Mouse (Mus musculus) MEL (cell line): ENCODE results near the gene Lingo1. TPM values are rescaled to one million over a fixed set of nuclear protein-coding genes. Genes with fewer than 3 reads are reported as not detected.

ENCODE experiments used
- DNase-seq: peaks from one replicate; pipeline ENCODE4 v3.0.0; 2011; ENCODE audit warnings: low read depth, low spot score
- H3K27ac ChIP-seq: 2 replicates; pipeline ENCODE4 v1.5.1; 2012; ENCODE audit warnings: low read depth, mild to moderate bottlenecking, control low read depth, low read length, moderate library complexity; ENCODE audit not compliant: control insufficient read depth
- H3K27me3 ChIP-seq, 2 experiments: fragments of 150-350 bp in 1 of 2; sonication (generic) in 1 of 2; 2 replicates each; pipeline ENCODE4 v1.6.1; 2012; ENCODE audit warnings: low read length in 2 of 2, mild to moderate bottlenecking in 2 of 2, improper control_type of control experiment in 1 of 2, moderate library complexity in 1 of 2; ENCODE audit not compliant: insufficient read depth in 2 of 2, control insufficient read depth in 1 of 2
- H3K36me3 ChIP-seq, 2 experiments: 2 replicates each; pipeline ENCODE4 v1.6.1; 2012 to 2014; ENCODE audit warnings: low read length in 2 of 2, improper control_type of control experiment in 1 of 2, inconsistent platforms in 1 of 2, mild to moderate bottlenecking in 1 of 2; ENCODE audit not compliant: insufficient read depth in 2 of 2, control insufficient read depth in 1 of 2
- H3K4me1 ChIP-seq, 2 experiments: fragments of 150-350 bp in 1 of 2; sonication (generic) in 1 of 2; 2 replicates each; pipeline ENCODE4 v1.6.1; 2012; ENCODE audit warnings: low read length in 2 of 2, improper control_type of control experiment in 1 of 2, mild to moderate bottlenecking in 1 of 2; ENCODE audit not compliant: insufficient read depth in 2 of 2, control insufficient read depth in 1 of 2
- H3K4me3 ChIP-seq, 2 experiments: fragments of 150-350 bp in 1 of 2; sonication (generic) in 1 of 2; 2 replicates each; pipeline ENCODE4 v1.5.1; 2012; ENCODE audit warnings: low read depth in 2 of 2, low read length in 2 of 2, mild to moderate bottlenecking in 2 of 2, moderate library complexity in 2 of 2, control low read depth in 1 of 2, improper control_type of control experiment in 1 of 2; ENCODE audit not compliant: control insufficient read depth in 1 of 2, insufficient read depth in 1 of 2
- H3K79me2 ChIP-seq: 2 replicates; pipeline ENCODE4 v1.6.1; 2012; ENCODE audit warnings: mild to moderate bottlenecking, low read length, moderate library complexity; ENCODE audit not compliant: control insufficient read depth, poor library complexity, insufficient read depth
- H3K9ac ChIP-seq: 2 replicates; pipeline ENCODE4 v1.6.1; 2012; ENCODE audit warnings: low read depth, mild to moderate bottlenecking, control low read depth, low read length, moderate library complexity; ENCODE audit not compliant: control insufficient read depth, poor library complexity, severe bottlenecking
- H3K9me3 ChIP-seq: fragments of 150-350 bp; sonication (generic); replicated peaks from 2 replicates; pipeline ENCODE4 v1.6.1; 2012; ENCODE audit warnings: mild to moderate bottlenecking, low read length, improper control_type of control experiment, moderate library complexity; ENCODE audit not compliant: insufficient read depth
- BHLHE40 ChIP-seq: IDR thresholded peaks from 2 replicates; pipeline ENCODE4 v1.6.1; 2012; ENCODE audit warnings: low read depth, mild to moderate bottlenecking, inconsistent platforms, low read length, improper control_type of control experiment, borderline replicate concordance
- CHD2 ChIP-seq: IDR thresholded peaks from 2 replicates; pipeline ENCODE4 v1.6.1; 2011; ENCODE audit warnings: low read length, improper control_type of control experiment
- GABPA ChIP-seq: IDR thresholded peaks from 2 replicates; pipeline ENCODE4 v1.6.1; 2012; ENCODE audit warnings: low read depth, mild to moderate bottlenecking, inconsistent platforms, low read length, improper control_type of control experiment, moderate library complexity
- KAT2A ChIP-seq: conservative IDR thresholded peaks from 2 replicates; pipeline ENCODE4 v1.6.1; 2012; ENCODE audit warnings: low read depth, low read length, improper control_type of control experiment, inconsistent platforms
- MAFK ChIP-seq: IDR thresholded peaks from 2 replicates; pipeline ENCODE4 v1.6.1; 2011; ENCODE audit warnings: low read depth, mild to moderate bottlenecking, low read length, improper control_type of control experiment, borderline replicate concordance
- MAZ ChIP-seq: IDR thresholded peaks from 2 replicates; pipeline ENCODE4 v1.6.1; 2012; ENCODE audit warnings: low read depth, mild to moderate bottlenecking, inconsistent platforms, low read length, improper control_type of control experiment
- MEF2A ChIP-seq: IDR thresholded peaks from 2 replicates; pipeline ENCODE4 v1.6.1; 2014; ENCODE audit warnings: low read depth, mild to moderate bottlenecking, inconsistent platforms, low read length, improper control_type of control experiment; ENCODE audit not compliant: poor library complexity, insufficient replicate concordance, severe bottlenecking; ENCODE audit errors: extremely low read depth
- POLR2AphosphoS5 ChIP-seq: IDR thresholded peaks from 2 replicates; pipeline ENCODE4 v1.6.1; 2012; ENCODE audit warnings: low read depth, borderline replicate concordance, mild to moderate bottlenecking, inconsistent platforms, low read length, moderate library complexity, mixed read lengths
- SMC3 ChIP-seq: IDR thresholded peaks from 2 replicates; pipeline ENCODE4 v1.6.1; 2011; ENCODE audit warnings: low read depth, low read length, improper control_type of control experiment
- ZNF384 ChIP-seq: IDR thresholded peaks from 2 replicates; pipeline ENCODE4 v1.6.1; 2012; ENCODE audit warnings: low read depth, mild to moderate bottlenecking, inconsistent platforms, low read length, improper control_type of control experiment
- polyA plus RNA-seq, 2 experiments: library from polyadenylated mRNA; stranded (reverse) in 1 of 2; unstranded in 1 of 2; fragments of >175 nt in 1 of 2; fragments of >200 nt in 1 of 2; gene quantifications; 2 replicates each; pipeline versions ENCODE4 v1.2.1 to v1.2.4; 2012; ENCODE audit warnings: low replicate concordance in 2 of 2, low read depth in 1 of 2; ENCODE audit not compliant: insufficient read length in 2 of 2, insufficient read depth in 1 of 2, missing spikeins in 1 of 2
- total RNA-seq: library from RNA; depleted of rRNA; stranded (reverse); fragments of 300-350 nt; gene quantifications from 2 replicates; pipeline ENCODE4 v1.2.3, GENCODE M21; 2012

Lingo1 gene
- total and polyA plus RNA-seq, 3 experiments: not detected

GRCm38 (mm10) chr9:56687490-56687889, 108.8 kb downstream of the Lingo1 start:
- no peak overlapping the region for H3K4me3 ChIP-seq
- H3K79me2 ChIP-seq: no peaks in the 10 kb centered on the region
- TF ChIP-seq GABPA: no peak
- no peak for TF ChIP-seq POLR2AphosphoS5
- no peak for TF ChIP-seq KAT2A
- H3K27me3 ChIP-seq: peaks cover 0 to 8% of the 10 kb centered on the region in 2 experiments; a peak in 2 of 4 replicates
- H3K9me3 ChIP-seq: no peaks in the 10 kb centered on the region
- no peak overlapping the region for H3K9ac ChIP-seq
- no peaks in the 10 kb centered on the region for H3K4me1 ChIP-seq
- DNase-seq: no peak
- H3K36me3 ChIP-seq: no peaks in the 10 kb centered on the region
- no peak overlapping the region for H3K27ac ChIP-seq

GRCm38 (mm10) chr9:56687145-56687477, 109.2 kb downstream of the Lingo1 start:
- no peak overlapping the region for H3K4me3 ChIP-seq
- peaks cover 0 to 8% of the 10 kb centered on the region in 2 experiments; a peak in 2 of 4 replicates for H3K27me3 ChIP-seq
- no peaks in the 10 kb centered on the region for H3K4me1 ChIP-seq
- H3K9ac ChIP-seq: no peak overlapping the region
- no peak for TF ChIP-seq MAFK
- H3K79me2 ChIP-seq: no peaks in the 10 kb centered on the region
- no peak for DNase-seq
- no peaks in the 10 kb centered on the region for H3K9me3 ChIP-seq
- no peak overlapping the region for H3K27ac ChIP-seq
- H3K36me3 ChIP-seq: no peaks in the 10 kb centered on the region

DNA sequence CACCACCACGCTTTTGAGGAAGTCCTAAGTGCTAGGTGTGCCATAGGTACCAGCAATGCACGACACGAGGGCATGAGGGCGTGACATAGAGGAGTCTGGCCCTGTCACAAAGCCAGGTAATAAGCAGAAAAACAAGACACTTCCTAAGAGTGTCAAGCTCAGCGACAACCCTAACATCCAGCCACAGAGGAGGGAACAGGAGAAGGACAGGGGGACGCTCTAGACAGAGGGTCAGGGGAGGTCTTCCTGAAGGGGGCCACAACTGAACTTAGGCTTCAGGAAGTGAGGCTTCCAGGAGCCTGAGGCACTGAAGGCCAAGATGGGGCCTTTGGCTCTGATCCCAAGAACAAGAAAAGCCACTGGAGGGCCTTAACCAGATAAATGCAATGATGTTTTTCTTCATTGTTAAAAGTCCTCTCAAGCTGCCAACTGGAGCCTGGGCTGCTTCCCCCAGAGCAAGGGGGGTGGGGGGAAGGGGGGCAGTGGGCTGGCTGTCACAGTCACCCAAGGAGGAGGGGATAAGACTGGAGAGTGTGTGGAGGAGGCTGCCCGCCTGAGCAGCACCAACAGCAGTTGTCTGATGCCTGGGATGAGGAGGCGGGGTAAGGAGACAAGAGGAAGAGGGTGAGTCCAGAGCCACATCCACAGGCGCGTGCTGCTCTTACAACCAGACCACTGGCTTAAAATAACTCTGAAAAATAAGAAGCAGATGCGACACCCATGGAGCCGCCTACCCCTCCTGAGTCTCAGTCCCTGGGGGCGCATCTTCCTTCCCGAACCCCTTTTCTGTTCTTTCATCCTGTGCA, 109.7 kb downstream of the Lingo1 start:
- H3K27me3 ChIP-seq: peaks cover 0 to 8% of the 10 kb centered on the region in 2 experiments; a peak in 2 of 4 replicates
- H3K9ac ChIP-seq: no peak overlapping the region
- no peak for DNase-seq
- no peaks in the 10 kb centered on the region for H3K4me1 ChIP-seq
- no peaks in the 10 kb centered on the region for H3K79me2 ChIP-seq
- H3K9me3 ChIP-seq: no peaks in the 10 kb centered on the region
- H3K4me3 ChIP-seq: no peak overlapping the region
- TF ChIP-seq MAZ: no peak
- no peak for TF ChIP-seq SMC3
- TF ChIP-seq BHLHE40: no peak
- no peak for TF ChIP-seq ZNF384
- no peak for TF ChIP-seq POLR2AphosphoS5
- no peak for TF ChIP-seq CHD2
- no peak for TF ChIP-seq MEF2A
- H3K27ac ChIP-seq: no peak overlapping the region
- no peaks in the 10 kb centered on the region for H3K36me3 ChIP-seq
